Mouse (Mus musculus): ENCODE measurements at regions not wholly inside any gene's neighbourhood (a gene's known extent, or its start where the extent isn't known, plus 50 kb on each side); places are given as distances from the start of the nearest gene placed in this dataset.
A peak's percentile ranks its signal among the peaks of the same experiment; 100 is the strongest.
"Not testable (repeated sequence)": the region's sequence is repeated elsewhere in the genome, so short reads cannot be mapped to it uniquely, and the experiment has no call there.

GRCm38 (mm10) chr4:67378632-67379031, 551.2 kb downstream of the Tlr4 start:
- intact Hi-C loops (cut with DNase I) = no loop called here
- no peak for DNase-seq

GRCm38 (mm10) chr4:67387834-67388233, 560.5 kb downstream of the Tlr4 start:
- intact Hi-C loops (cut with DNase I) = no loop called here
- no peak for DNase-seq

- intact Hi-C loops (cut with DNase I) = no loop called here
- DNase-seq = no peak
Measured at GRCm38 (mm10) chr4:67402977-67403376, 575.6 kb downstream of the Tlr4 start.

- no peak for DNase-seq
- intact Hi-C loops (cut with DNase I) = no loop called here
Measured at GRCm38 (mm10) chr4:67424064-67424463, 596.7 kb downstream of the Tlr4 start.

- intact Hi-C loops (cut with DNase I) = no loop called here
Measured at GRCm38 (mm10) chr4:67425712-67426111, 598.3 kb downstream of the Tlr4 start.

GRCm38 (mm10) chr4:67447835-67448234, 620.5 kb downstream of the Tlr4 start:
- DNase-seq = no peak
- intact Hi-C loops (cut with DNase I) = no loop called here

More at GRCm38 (mm10) chr4:67425712-67426111, 598.3 kb downstream of the Tlr4 start:
- DNase-seq = no peak

- DNase-seq; intact Hi-C loops (cut with DNase I): not testable (repeated sequence)
Measured at GRCm38 (mm10) chr4:67459871-67460270, 632.5 kb downstream of the Tlr4 start.

GRCm38 (mm10) chr4:67473034-67473433, 645.6 kb downstream of the Tlr4 start:
- DNase-seq = no peak
- intact Hi-C loops (cut with DNase I) = no loop called here

GRCm38 (mm10) chr4:67477264-67477845, 650.0 kb downstream of the Tlr4 start:
- intact Hi-C loops (cut with DNase I) = loop anchor here (5.0 kb wide), 2 partner anchors 545 to 1475 kb away; partner anchors contain the start of gene Brinp1
- DNase-seq = peak; percentile 41

GRCm38 (mm10) chr4:67478081-67478480, 650.7 kb downstream of the Tlr4 start:
- no peak for DNase-seq
- intact Hi-C loops (cut with DNase I) = loop anchor here (5.0 kb wide), 2 partner anchors 544 to 1474 kb away; partner anchors contain the start of gene Brinp1

GRCm38 (mm10) chr4:67522235-67522634, 694.9 kb downstream of the Tlr4 start:
- DNase-seq = peak; percentile 53
- intact Hi-C loops (cut with DNase I) = no loop called here

GRCm38 (mm10) chr4:67523158-67523557, 695.8 kb downstream of the Tlr4 start:
- DNase-seq = no peak
- intact Hi-C loops (cut with DNase I) = no loop called here

- no peak for DNase-seq
- intact Hi-C loops (cut with DNase I) = no loop called here
Measured at GRCm38 (mm10) chr4:67529586-67529985, 702.2 kb downstream of the Tlr4 start.

GRCm38 (mm10) chr4:67539466-67539865, 712.1 kb downstream of the Tlr4 start:
- intact Hi-C loops (cut with DNase I) = no loop called here
- DNase-seq = no peak

- no peak for DNase-seq
- intact Hi-C loops (cut with DNase I) = no loop called here
Measured at GRCm38 (mm10) chr4:67546013-67546412, 718.6 kb downstream of the Tlr4 start.

GRCm38 (mm10) chr4:67547957-67548356, 720.6 kb downstream of the Tlr4 start:
- intact Hi-C loops (cut with DNase I) = no loop called here
- DNase-seq = peak; percentile 63

- intact Hi-C loops (cut with DNase I) = no loop called here
- DNase-seq = no peak
Measured at GRCm38 (mm10) chr4:67553511-67553910, 726.1 kb downstream of the Tlr4 start.

GRCm38 (mm10) chr4:67574816-67575215, 747.4 kb downstream of the Tlr4 start:
- DNase-seq = no peak
- intact Hi-C loops (cut with DNase I) = no loop called here

- no peak for DNase-seq
Measured at GRCm38 (mm10) chr4:67589501-67589900, 762.1 kb downstream of the Tlr4 start.

GRCm38 (mm10) chr4:67589976-67590727, 762.8 kb downstream of the Tlr4 start:
- intact Hi-C loops (cut with DNase I) = no loop called here
- DNase-seq = peak; percentile 73

More at GRCm38 (mm10) chr4:67589501-67589900, 762.1 kb downstream of the Tlr4 start:
- intact Hi-C loops (cut with DNase I) = no loop called here

GRCm38 (mm10) chr4:67607166-67607565, 779.8 kb downstream of the Tlr4 start:
- DNase-seq = peak; percentile 45
- intact Hi-C loops (cut with DNase I) = no loop called here

- peak; percentile 1 for DNase-seq
- intact Hi-C loops (cut with DNase I) = no loop called here
Measured at GRCm38 (mm10) chr4:67614486-67615067, 787.2 kb downstream of the Tlr4 start.
